Mouse (Mus musculus): ENCODE results near the gene Atp6v1f.
A peak's percentile ranks its signal among the peaks of the same experiment; 100 is the strongest.

Atp6v1f gene

GRCm38 (mm10) chr6:29467583-29468354 lies at the start of gene Atp6v1f:
TSS of gene Atp6v1f (plus strand) at chr6:29467718.
- DNase-seq (ENCODE audit: low spot score in 2 of 2): peak; percentile 76 to 90

- DNase-seq (ENCODE audit: low spot score in 2 of 2): no peak
These were observed 46.9 kb upstream of the Atp6v1f start for GRCm38 (mm10) chr6:29420596-29420995.

GRCm38 (mm10) chr6:29425118-29425517 lies 42.4 kb upstream of the Atp6v1f start:
- no peak for DNase-seq (ENCODE audit: low spot score in 2 of 2)

GRCm38 (mm10) chr6:29426331-29426730 lies 41.2 kb upstream of the Atp6v1f start:
- no peak for DNase-seq (ENCODE audit: low spot score in 2 of 2)

GRCm38 (mm10) chr6:29428171-29428570 lies 39.3 kb upstream of the Atp6v1f start:
- DNase-seq (ENCODE audit: low spot score in 2 of 2): no peak

GRCm38 (mm10) chr6:29430681-29431420 lies 36.7 kb upstream of the Atp6v1f start:
- no peak for DNase-seq (ENCODE audit: low spot score in 2 of 2)

- DNase-seq (ENCODE audit: low spot score in 2 of 2): no peak
These were observed 36.0 kb upstream of the Atp6v1f start for GRCm38 (mm10) chr6:29431473-29431872.

- no peak for DNase-seq (ENCODE audit: low spot score in 2 of 2)
These were observed 35.4 kb upstream of the Atp6v1f start for GRCm38 (mm10) chr6:29432156-29432555.

GRCm38 (mm10) chr6:29432676-29433037 lies 34.9 kb upstream of the Atp6v1f start:
- no peak for DNase-seq (ENCODE audit: low spot score in 2 of 2)

- DNase-seq (ENCODE audit: low spot score in 2 of 2): peak in 1 of 2 experiments; percentile 21
These were observed 34.3 kb upstream of the Atp6v1f start, which contains the start of gene Flnc for GRCm38 (mm10) chr6:29433038-29433803. TSS of gene Flnc (plus strand) at chr6:29433256.

- peak in 1 of 2 experiments; percentile 21 for DNase-seq (ENCODE audit: low spot score in 2 of 2)
These were observed 33.4 kb upstream of the Atp6v1f start for GRCm38 (mm10) chr6:29433804-29434795.

- peak in 1 of 2 experiments; percentile 54 for DNase-seq (ENCODE audit: low spot score in 2 of 2)
These were observed 32.4 kb upstream of the Atp6v1f start for GRCm38 (mm10) chr6:29434911-29435691.

GRCm38 (mm10) chr6:29435940-29436451 lies 31.5 kb upstream of the Atp6v1f start:
- DNase-seq (ENCODE audit: low spot score in 2 of 2): no peak

GRCm38 (mm10) chr6:29436461-29436934 lies 31.0 kb upstream of the Atp6v1f start:
- peak in 1 of 2 experiments; percentile 18 for DNase-seq (ENCODE audit: low spot score in 2 of 2)

- peak in 1 of 2 experiments; percentile 36 for DNase-seq (ENCODE audit: low spot score in 2 of 2)
These were observed 28.3 kb upstream of the Atp6v1f start for GRCm38 (mm10) chr6:29439251-29439650.

- DNase-seq (ENCODE audit: low spot score in 2 of 2): no peak
These were observed 27.7 kb upstream of the Atp6v1f start for GRCm38 (mm10) chr6:29439789-29440188.

GRCm38 (mm10) chr6:29444773-29445172 lies 22.7 kb upstream of the Atp6v1f start:
- DNase-seq (ENCODE audit: low spot score in 2 of 2): peak in 1 of 2 experiments; percentile 34

GRCm38 (mm10) chr6:29445354-29445753 lies 22.2 kb upstream of the Atp6v1f start:
- DNase-seq (ENCODE audit: low spot score in 2 of 2): no peak

GRCm38 (mm10) chr6:29449858-29450257 lies 17.7 kb upstream of the Atp6v1f start:
- no peak for DNase-seq (ENCODE audit: low spot score in 2 of 2)

- no peak for DNase-seq (ENCODE audit: low spot score in 2 of 2)
These were observed 16.9 kb upstream of the Atp6v1f start for GRCm38 (mm10) chr6:29450667-29451066.
